Mouse (Mus musculus): ENCODE results near the gene Taf1a. TPM values are rescaled to one million over a fixed set of nuclear protein-coding genes. Genes with fewer than 3 reads are reported as not detected.
"Not testable (repeated sequence)": the region's sequence is repeated elsewhere in the genome, so short reads cannot be mapped to it uniquely, and the experiment has no call there.

The Taf1a gene
- polyA plus RNA-seq, 1 experiment from 2014 or later = 17.4 TPM

GRCm38 (mm10) chr1:183369427-183370014 is 19.3 kb upstream of the Taf1a start, which contains the start of gene Mia3:
TSS of gene Mia3 (minus strand) at chr1:183369553.
- Histone ChIP-seq H3K27me3 (replicated peaks) (no peaks in the 10 kb centered on the region), H3K9me3 (no peaks in the 10 kb centered on the region), H3K4me1 (peaks cover 19% of the 10 kb centered on the region), H3K36me3 (replicated peaks) (0 out of 2 replicates have a peak, but pooled peaks cover under 1% of the 10 kb centered on the region), H3K4me2 (peak within 1 kb of the TSS; percentile 87), H3K27ac (peak within 1 kb of the TSS; percentile 76), H3K4me3 (peak within 1 kb of the TSS; percentile 78), H3K9ac (peak within 1 kb of the TSS; percentile 76)
- peak; percentile 99 for ATAC-seq (replicated peaks)
- WGBS = under 1% methylated on average over 49 of the region's 51 CpGs

GRCm38 (mm10) chr1:183374728-183375127 is 14.1 kb upstream of the Taf1a start:
- 79% methylated on average over 5 of the region's 5 CpGs for WGBS
- Histone ChIP-seq H3K27me3 (replicated peaks) (0 out of 2 replicates have a peak, but pooled peaks cover 3% of the 10 kb centered on the region), H3K9me3 (no peaks in the 10 kb centered on the region), H3K4me1 (peaks cover 6% of the 10 kb centered on the region; the same call in 1 of the 2 replicates), H3K9ac (no peak overlapping the region), H3K36me3 (replicated peaks) (no peaks in the 10 kb centered on the region), H3K4me2 (no peak overlapping the region), H3K4me3 (no peak overlapping the region), H3K27ac (no peak overlapping the region)
- no peak for ATAC-seq (replicated peaks)

- peaks cover 10% of the 10 kb centered on the region for H3K27me3 ChIP-seq (replicated peaks)
- peaks cover 3% of the 10 kb centered on the region; the same call in 1 of the 2 replicates for H3K9me3 ChIP-seq
- H3K4me2 ChIP-seq = no peak overlapping the region
- H3K27ac ChIP-seq = no peak overlapping the region
- ATAC-seq (replicated peaks) = no peak
- WGBS = 78% methylated on average over 4 of the region's 4 CpGs
- H3K9ac ChIP-seq = no peak overlapping the region
- no peaks in the 10 kb centered on the region for H3K36me3 ChIP-seq (replicated peaks)
- no peak overlapping the region for H3K4me3 ChIP-seq
- no peaks in the 10 kb centered on the region for H3K4me1 ChIP-seq
These were observed 11.7 kb upstream of the Taf1a start for GRCm38 (mm10) chr1:183377045-183377444.

GRCm38 (mm10) chr1:183378321-183378941 is 10.3 kb upstream of the Taf1a start:
- Histone ChIP-seq H3K4me3 (no peak overlapping the region), H3K27ac (no peak overlapping the region), H3K36me3 (replicated peaks) (no peaks in the 10 kb centered on the region), H3K27me3 (replicated peaks) (peaks cover 12% of the 10 kb centered on the region), H3K9me3 (peaks cover 3% of the 10 kb centered on the region; the same call in 1 of the 2 replicates), H3K9ac (no peak overlapping the region), H3K4me2 (no peak overlapping the region), H3K4me1 (no peaks in the 10 kb centered on the region)
- ATAC-seq (replicated peaks) = no peak
- 82% methylated on average over 10 of the region's 10 CpGs for WGBS

GRCm38 (mm10) chr1:183379376-183379775 is 9.4 kb upstream of the Taf1a start:
- H3K9me3 ChIP-seq; H3K4me3 ChIP-seq; H3K36me3 ChIP-seq (replicated peaks); H3K4me1 ChIP-seq; ATAC-seq (replicated peaks); H3K9ac ChIP-seq; H3K4me2 ChIP-seq; H3K27ac ChIP-seq: not testable (repeated sequence)
- peaks cover 14% of the 10 kb centered on the region for H3K27me3 ChIP-seq (replicated peaks)
- WGBS = 90% methylated on average over 3 of the region's 3 CpGs

- Histone ChIP-seq H3K27me3 (replicated peaks) (peaks cover 27% of the 10 kb centered on the region), H3K9ac (no peak overlapping the region), H3K4me2 (no peak overlapping the region), H3K27ac (no peak overlapping the region), H3K4me1 (no peaks in the 10 kb centered on the region), H3K4me3 (no peak overlapping the region), H3K9me3 (peaks cover 3% of the 10 kb centered on the region; the same call in 1 of the 2 replicates), H3K36me3 (replicated peaks) (no peaks in the 10 kb centered on the region)
- WGBS = 87% methylated on average over 5 of the region's 5 CpGs
- no peak for ATAC-seq (replicated peaks)
These were observed 7.0 kb upstream of the Taf1a start for GRCm38 (mm10) chr1:183381816-183382215.

- no peak for ATAC-seq (replicated peaks)
- H3K27me3 ChIP-seq (replicated peaks) = peaks cover 33% of the 10 kb centered on the region
- WGBS = 88% methylated on average over 2 of the region's 2 CpGs
- H3K9me3 ChIP-seq = peaks cover 3% of the 10 kb centered on the region; the same call in 1 of the 2 replicates
- H3K4me3 ChIP-seq = no peak overlapping the region
- no peak overlapping the region for H3K27ac ChIP-seq
- H3K4me2 ChIP-seq = no peak overlapping the region
- H3K4me1 ChIP-seq = no peaks in the 10 kb centered on the region
- H3K36me3 ChIP-seq (replicated peaks) = no peaks in the 10 kb centered on the region
- no peak overlapping the region for H3K9ac ChIP-seq
These were observed 6.2 kb upstream of the Taf1a start for GRCm38 (mm10) chr1:183382621-183383020.

- peaks cover 25% of the 10 kb centered on the region for H3K27me3 ChIP-seq (replicated peaks)
- H3K9ac ChIP-seq; H3K27ac ChIP-seq; H3K4me3 ChIP-seq; ATAC-seq (replicated peaks); H3K9me3 ChIP-seq; H3K4me2 ChIP-seq; H3K36me3 ChIP-seq (replicated peaks): not testable (repeated sequence)
- WGBS = 95% methylated on average over 3 of the region's 3 CpGs
- peaks cover 17% of the 10 kb centered on the region for H3K4me1 ChIP-seq
These were observed 1.4 kb upstream of the Taf1a start for GRCm38 (mm10) chr1:183387421-183387820.

- WGBS = 98% methylated on average over 3 of the region's 3 CpGs
- Histone ChIP-seq H3K36me3 (replicated peaks) (peaks cover 50% of the 10 kb centered on the region), H3K9ac (no peak overlapping the region), H3K4me2 (no peak overlapping the region), H3K27ac (no peak overlapping the region), H3K4me1 (no peaks in the 10 kb centered on the region), H3K4me3 (no peak overlapping the region), H3K27me3 (replicated peaks) (no peaks in the 10 kb centered on the region), H3K9me3 (no peaks in the 10 kb centered on the region)
- no peak for ATAC-seq (replicated peaks)
These were observed 14.6 kb downstream of the Taf1a start for GRCm38 (mm10) chr1:183403396-183403795.

GRCm38 (mm10) chr1:183414081-183414727 is 25.4 kb downstream of the Taf1a start:
- no peak overlapping the region for H3K4me3 ChIP-seq
- no peak overlapping the region for H3K9ac ChIP-seq
- no peaks in the 10 kb centered on the region for H3K27me3 ChIP-seq (replicated peaks)
- no peak for ATAC-seq (replicated peaks)
- H3K4me2 ChIP-seq = no peak overlapping the region
- H3K4me1 ChIP-seq = no peaks in the 10 kb centered on the region
- no peak overlapping the region for H3K27ac ChIP-seq
- no peaks in the 10 kb centered on the region for H3K9me3 ChIP-seq
- H3K36me3 ChIP-seq (replicated peaks) = peaks cover 28% of the 10 kb centered on the region
- 93% methylated on average over 15 of the region's 15 CpGs for WGBS

GRCm38 (mm10) chr1:183417873-183418272 is 29.1 kb downstream of the Taf1a start, which contains the start of gene Hhipl2:
TSS of gene Hhipl2 (plus strand) at chr1:183418215.
- no peaks in the 10 kb centered on the region for H3K36me3 ChIP-seq (replicated peaks)
- H3K9ac ChIP-seq = no peak within 1 kb of the TSS
- whole genome bisulfite sequencing = 84% methylated on average over 12 of the region's 12 CpGs
- H3K9me3 ChIP-seq = no peaks in the 10 kb centered on the region
- no peak within 1 kb of the TSS for H3K4me3 ChIP-seq
- H3K4me1 ChIP-seq = no peaks in the 10 kb centered on the region
- H3K4me2 ChIP-seq = no peak within 1 kb of the TSS
- ATAC-seq (replicated peaks) = no peak
- H3K27ac ChIP-seq = no peak within 1 kb of the TSS
- H3K27me3 ChIP-seq (replicated peaks) = no peaks in the 10 kb centered on the region

GRCm38 (mm10) chr1:183419741-183420140 is 31.0 kb downstream of the Taf1a start:
- H3K4me3 ChIP-seq = no peak overlapping the region
- WGBS = 88% methylated on average over 7 of the region's 7 CpGs
- H3K36me3 ChIP-seq (replicated peaks) = no peaks in the 10 kb centered on the region
- no peak overlapping the region for H3K9ac ChIP-seq
- H3K27ac ChIP-seq = no peak overlapping the region
- no peaks in the 10 kb centered on the region for H3K27me3 ChIP-seq (replicated peaks)
- H3K4me2 ChIP-seq = no peak overlapping the region
- no peaks in the 10 kb centered on the region for H3K9me3 ChIP-seq
- H3K4me1 ChIP-seq = no peaks in the 10 kb centered on the region
- no peak for ATAC-seq (replicated peaks)

Data from midbrain, embryonic 15.5 days (tissue).